Mouse (Mus musculus) forebrain, embryonic 10.5 days (tissue): ENCODE results near the gene A930009A15Rik. TPM values are rescaled to one million over a fixed set of nuclear protein-coding genes. Genes with fewer than 3 reads are reported as not detected.

ENCODE experiments used
- DNase-seq: peaks from one replicate; pipeline ENCODE4 v3.0.0-alpha.2; 2017; ENCODE audit warnings: low spot score; ENCODE audit errors: extremely low spot score
- H3K27ac ChIP-seq: fragments of 300-500 bp; sonication (generic); 2 replicates; pipeline ENCODE4 v1.5.1; 2016; ENCODE audit warnings: mild to moderate bottlenecking
- H3K27me3 ChIP-seq: fragments of 300-500 bp; sonication (generic); 2 replicates; pipeline ENCODE4 v1.6.1; 2016; ENCODE audit warnings: mild to moderate bottlenecking; ENCODE audit not compliant: poor library complexity, severe bottlenecking
- H3K36me3 ChIP-seq: fragments of 300-500 bp; sonication (generic); replicated peaks from 2 replicates; pipeline ENCODE4 v1.6.1; 2016; ENCODE audit warnings: mild to moderate bottlenecking, moderate library complexity
- H3K4me1 ChIP-seq: fragments of 300-500 bp; sonication (generic); 2 replicates; pipeline ENCODE4 v1.6.1; 2016
- H3K4me3 ChIP-seq: fragments of 300-500 bp; sonication (generic); 2 replicates; pipeline ENCODE4 v1.5.1; 2016; ENCODE audit warnings: mild to moderate bottlenecking, moderate library complexity
- H3K9me3 ChIP-seq: fragments of 300-500 bp; sonication (generic); 2 replicates; pipeline ENCODE4 v1.6.1; 2016; ENCODE audit warnings: mild to moderate bottlenecking, moderate library complexity
- WGBS: fragments of 180-500 bp; shearing (Covaris S2); methylation state at CpG from one replicate; pipeline ENCODE4 v1.1.7; 2016; 5-methylcytosine and 5-hydroxymethylcytosine counted together
- polyA plus RNA-seq: library from polyadenylated mRNA; unstranded; fragments of >200 nt; fragmentation: Nextera tagmentation; extraction: Ambion mirVana; gene quantifications from 2 replicates; pipeline ENCODE4 v1.2.1, GENCODE M21; 2016

A930009A15Rik gene
- polyA plus RNA-seq, 1 experiment from 2014 or later = not detected

GRCm38 (mm10) chr10:115561136-115561880, 8.5 kb upstream of the A930009A15Rik start:
- WGBS = 69% methylated on average over 12 of the region's 12 CpGs
- no peak for DNase-seq
- Histone ChIP-seq H3K9me3 (no peaks in the 10 kb centered on the region), H3K36me3 (no peaks in the 10 kb centered on the region), H3K4me1 (peaks cover 27% of the 10 kb centered on the region), H3K27me3 (peaks cover 98% of the 10 kb centered on the region), H3K4me3 (no peak overlapping the region), H3K27ac (no peak overlapping the region)

GRCm38 (mm10) chr10:115562911-115563686, 6.7 kb upstream of the A930009A15Rik start:
- WGBS = 86% methylated on average over 4 of the region's 4 CpGs
- no peak for DNase-seq
- H3K4me3 ChIP-seq = no peak overlapping the region
- H3K36me3 ChIP-seq = no peaks in the 10 kb centered on the region
- H3K27me3 ChIP-seq = peaks cover 98% of the 10 kb centered on the region
- peaks cover 15% of the 10 kb centered on the region for H3K4me1 ChIP-seq
- H3K27ac ChIP-seq = no peak overlapping the region
- H3K9me3 ChIP-seq = peaks cover 4% of the 10 kb centered on the region; the same call in 1 of the 2 replicates

GRCm38 (mm10) chr10:115563961-115564360, 5.8 kb upstream of the A930009A15Rik start:
- Histone ChIP-seq H3K36me3 (no peaks in the 10 kb centered on the region), H3K4me3 (no peak overlapping the region), H3K9me3 (peaks cover 4% of the 10 kb centered on the region; the same call in 1 of the 2 replicates), H3K27me3 (peaks cover 98% of the 10 kb centered on the region), H3K4me1 (peaks cover 15% of the 10 kb centered on the region), H3K27ac (no peak overlapping the region)
- no peak for DNase-seq
- WGBS = 90% methylated on average over 5 of the region's 5 CpGs

GRCm38 (mm10) chr10:115570577-115570976, 791 bp downstream of the A930009A15Rik start:
- H3K4me3 ChIP-seq = no peak overlapping the region
- no peak for DNase-seq
- H3K36me3 ChIP-seq = no peaks in the 10 kb centered on the region
- 43% methylated on average over 2 of the region's 2 CpGs for WGBS
- peaks cover 82% of the 10 kb centered on the region for H3K27me3 ChIP-seq
- H3K9me3 ChIP-seq = peaks cover 11% of the 10 kb centered on the region; the same call in 1 of the 2 replicates
- peaks cover 31% of the 10 kb centered on the region for H3K4me1 ChIP-seq
- peak overlapping the region; percentile 40; the same call in 1 of the 2 replicates for H3K27ac ChIP-seq

GRCm38 (mm10) chr10:115571317-115571716, 1.5 kb downstream of the A930009A15Rik start:
- Histone ChIP-seq H3K36me3 (no peaks in the 10 kb centered on the region), H3K4me3 (no peak overlapping the region; the same call in 1 of the 2 replicates), H3K27me3 (peaks cover 83% of the 10 kb centered on the region), H3K4me1 (peaks cover 31% of the 10 kb centered on the region), H3K27ac (no peak overlapping the region), H3K9me3 (peaks cover 11% of the 10 kb centered on the region; the same call in 1 of the 2 replicates)
- WGBS = 14% methylated on average over 6 of the region's 6 CpGs
- peak; percentile 66 for DNase-seq

GRCm38 (mm10) chr10:115571734-115572440, 2.1 kb downstream of the A930009A15Rik start:
- no peak for DNase-seq
- H3K27me3 ChIP-seq = peaks cover 83% of the 10 kb centered on the region
- WGBS = 40% methylated on average over 3 of the region's 3 CpGs
- peaks cover 11% of the 10 kb centered on the region; the same call in 1 of the 2 replicates for H3K9me3 ChIP-seq
- no peak overlapping the region; the same call in 1 of the 2 replicates for H3K4me3 ChIP-seq
- peaks cover 31% of the 10 kb centered on the region for H3K4me1 ChIP-seq
- H3K27ac ChIP-seq = no peak overlapping the region
- no peaks in the 10 kb centered on the region for H3K36me3 ChIP-seq

- Histone ChIP-seq H3K27me3 (peaks cover 99% of the 10 kb centered on the region), H3K9me3 (no peaks in the 10 kb centered on the region), H3K4me3 (no peak overlapping the region), H3K4me1 (peaks cover 12% of the 10 kb centered on the region), H3K36me3 (no peaks in the 10 kb centered on the region), H3K27ac (no peak overlapping the region)
- no peak for DNase-seq
- 64% methylated on average over 7 of the region's 7 CpGs for WGBS
Observed at GRCm38 (mm10) chr10:115579076-115579475, 9.3 kb downstream of the A930009A15Rik start.

GRCm38 (mm10) chr10:115579494-115579893, 9.7 kb downstream of the A930009A15Rik start:
- DNase-seq = peak; percentile 29
- no peak overlapping the region for H3K4me3 ChIP-seq
- H3K27ac ChIP-seq = no peak overlapping the region
- 9% methylated on average over 7 of the region's 7 CpGs for WGBS
- H3K9me3 ChIP-seq = no peaks in the 10 kb centered on the region
- no peaks in the 10 kb centered on the region for H3K36me3 ChIP-seq
- peaks cover 99% of the 10 kb centered on the region for H3K27me3 ChIP-seq
- peaks cover 12% of the 10 kb centered on the region for H3K4me1 ChIP-seq

GRCm38 (mm10) chr10:115581971-115582370, 12.2 kb downstream of the A930009A15Rik start:
- Histone ChIP-seq H3K9me3 (no peaks in the 10 kb centered on the region), H3K4me3 (no peak overlapping the region), H3K27ac (no peak overlapping the region), H3K36me3 (no peaks in the 10 kb centered on the region), H3K4me1 (peaks cover 35% of the 10 kb centered on the region), H3K27me3 (peaks cover 99% of the 10 kb centered on the region)
- 83% methylated on average over 9 of the region's 9 CpGs for WGBS
- no peak for DNase-seq

GRCm38 (mm10) chr10:115583071-115583470, 13.3 kb downstream of the A930009A15Rik start:
- Histone ChIP-seq H3K9me3 (no peaks in the 10 kb centered on the region), H3K27ac (no peak overlapping the region), H3K4me3 (no peak overlapping the region), H3K27me3 (peaks cover 100% of the 10 kb centered on the region), H3K4me1 (peaks cover 46% of the 10 kb centered on the region), H3K36me3 (no peaks in the 10 kb centered on the region)
- 93% methylated on average over 3 of the region's 3 CpGs for WGBS
- no peak for DNase-seq

GRCm38 (mm10) chr10:115584656-115585055, 14.9 kb downstream of the A930009A15Rik start:
- no peak for DNase-seq
- H3K27ac ChIP-seq = no peak overlapping the region
- H3K27me3 ChIP-seq = peaks cover 100% of the 10 kb centered on the region
- H3K36me3 ChIP-seq = no peaks in the 10 kb centered on the region
- H3K4me1 ChIP-seq = peaks cover 42% of the 10 kb centered on the region
- no peaks in the 10 kb centered on the region for H3K9me3 ChIP-seq
- 0 out of 2 replicates have a peak overlapping the region, but pooled peaks have one; percentile 64 for H3K4me3 ChIP-seq
- WGBS = 19% methylated on average over 12 of the region's 14 CpGs

- 2% methylated on average over 21 of the region's 21 CpGs for WGBS
- H3K27me3 ChIP-seq = peaks cover 100% of the 10 kb centered on the region
- DNase-seq = peak; percentile 23
- H3K4me3 ChIP-seq = peak overlapping the region; percentile 64
- H3K27ac ChIP-seq = no peak overlapping the region
- H3K4me1 ChIP-seq = peaks cover 36% of the 10 kb centered on the region
- no peaks in the 10 kb centered on the region for H3K9me3 ChIP-seq
- H3K36me3 ChIP-seq = no peaks in the 10 kb centered on the region
Observed at GRCm38 (mm10) chr10:115585491-115586245, 15.9 kb downstream of the A930009A15Rik start.
